Mouse (Mus musculus) neural tube, embryonic 14.5 days (tissue): ENCODE measurements at regions not wholly inside any gene's neighbourhood (a gene's known extent, or its start where the extent isn't known, plus 50 kb on each side); places are given as distances from the start of the nearest gene placed in this dataset.
A peak's percentile ranks its signal among the peaks of the same experiment; 100 is the strongest.

Source experiments
- ATAC-seq: fragments of 200-750 bp; cut with Nextera tagmentation; 2 replicates; pipeline ENCODE4 v1.8.0; 2017; ENCODE audit warnings: low read depth, mild to moderate bottlenecking, moderate TSS enrichment, moderate library complexity
- H3K27ac ChIP-seq: fragments of 300-500 bp; sonication (generic); 2 replicates; pipeline ENCODE4 v1.5.1; 2014; ENCODE audit warnings: low read depth, mild to moderate bottlenecking, control low read depth, low read length, moderate library complexity, mixed read lengths
- H3K27me3 ChIP-seq: fragments of 300-500 bp; sonication (generic); 2 replicates; pipeline ENCODE4 v1.6.1; 2014; ENCODE audit warnings: low read length; ENCODE audit not compliant: control insufficient read depth, insufficient read depth
- H3K36me3 ChIP-seq: fragments of 300-500 bp; sonication (generic); 2 replicates; pipeline ENCODE4 v1.6.1; 2014; ENCODE audit warnings: low read length, mixed read lengths; ENCODE audit not compliant: control insufficient read depth, insufficient read depth
- H3K4me1 ChIP-seq: fragments of 300-500 bp; sonication (generic); 2 replicates; pipeline ENCODE4 v1.6.1; 2014; ENCODE audit warnings: low read length; ENCODE audit not compliant: control insufficient read depth, insufficient read depth
- H3K4me2 ChIP-seq: fragments of 300-500 bp; sonication (generic); 2 replicates; pipeline ENCODE4 v1.6.1; 2014; ENCODE audit warnings: mild to moderate bottlenecking, low read depth, low read length, control low read depth
- H3K4me3 ChIP-seq: fragments of 300-500 bp; sonication (generic); 2 replicates; pipeline ENCODE4 v1.5.1; 2014; ENCODE audit warnings: low read depth, low read length, control low read depth, mixed read lengths
- H3K9ac ChIP-seq: fragments of 300-500 bp; sonication (generic); replicated peaks from 2 replicates; pipeline ENCODE4 v1.6.1; 2014; ENCODE audit warnings: low read depth, mild to moderate bottlenecking, control low read depth, low read length, mixed read lengths
- H3K9me3 ChIP-seq: fragments of 300-500 bp; sonication (generic); 2 replicates; pipeline ENCODE4 v1.6.1; 2016; ENCODE audit warnings: low read length; ENCODE audit not compliant: control insufficient read depth
- WGBS: fragments of 180-500 bp; shearing (Covaris S2); extraction: QIAGEN DNeasy Blood & Tissue Kit; methylation state at CpG from one replicate; pipeline ENCODE4 v1.1.7; 2014; 5-methylcytosine and 5-hydroxymethylcytosine counted together

GRCm38 (mm10) chr10:46185763-46186458, 608.3 kb downstream of the Hace1 start:
- Histone ChIP-seq H3K27me3 (no peaks in the 10 kb centered on the region), H3K4me1 (no peaks in the 10 kb centered on the region), H3K27ac (no peak overlapping the region), H3K4me2 (no peak overlapping the region), H3K9ac (no peak overlapping the region), H3K4me3 (no peak overlapping the region), H3K36me3 (no peaks in the 10 kb centered on the region), H3K9me3 (no peaks in the 10 kb centered on the region)
- WGBS: 72% methylated on average over 4 of the region's 4 CpGs
- no peak for ATAC-seq

- Histone ChIP-seq H3K27me3 (no peaks in the 10 kb centered on the region), H3K4me1 (no peaks in the 10 kb centered on the region), H3K27ac (no peak overlapping the region), H3K36me3 (no peaks in the 10 kb centered on the region), H3K9ac (no peak overlapping the region), H3K4me3 (no peak overlapping the region), H3K4me2 (no peak overlapping the region), H3K9me3 (no peaks in the 10 kb centered on the region)
- ATAC-seq: no peak
These were observed 616.5 kb downstream of the Hace1 start for GRCm38 (mm10) chr10:46194143-46194542.

- H3K9me3 ChIP-seq: no peaks in the 10 kb centered on the region
- H3K9ac ChIP-seq: no peak overlapping the region
- no peaks in the 10 kb centered on the region for H3K36me3 ChIP-seq
- no peak overlapping the region for H3K4me3 ChIP-seq
- no peak overlapping the region for H3K4me2 ChIP-seq
- no peaks in the 10 kb centered on the region for H3K27me3 ChIP-seq
- H3K4me1 ChIP-seq: 0 out of 2 replicates have a peak, but pooled peaks cover 3% of the 10 kb centered on the region
- no peak for ATAC-seq
- H3K27ac ChIP-seq: no peak overlapping the region
- WGBS: 39% methylated on average over 7 of the region's 7 CpGs
These were observed 649.3 kb downstream of the Hace1 start for GRCm38 (mm10) chr10:46226837-46227402.

GRCm38 (mm10) chr10:46229608-46230007, 652.0 kb downstream of the Hace1 start:
- 27% methylated on average over 4 of the region's 4 CpGs for WGBS
- H3K9me3 ChIP-seq: no peaks in the 10 kb centered on the region

GRCm38 (mm10) chr10:46235581-46235980, 658.0 kb downstream of the Hace1 start:
- no peaks in the 10 kb centered on the region for H3K36me3 ChIP-seq
- H3K27ac ChIP-seq: no peak overlapping the region
- no peak overlapping the region for H3K4me2 ChIP-seq
- no peaks in the 10 kb centered on the region for H3K4me1 ChIP-seq
- H3K4me3 ChIP-seq: no peak overlapping the region
- WGBS: 51% methylated on average over 2 of the region's 2 CpGs
- ATAC-seq: no peak
- no peak overlapping the region for H3K9ac ChIP-seq
- no peaks in the 10 kb centered on the region for H3K9me3 ChIP-seq
- H3K27me3 ChIP-seq: no peaks in the 10 kb centered on the region

More at GRCm38 (mm10) chr10:46229608-46230007, 652.0 kb downstream of the Hace1 start:
- no peaks in the 10 kb centered on the region for H3K27me3 ChIP-seq
- no peak overlapping the region for H3K4me3 ChIP-seq
- no peak overlapping the region for H3K4me2 ChIP-seq
- peak; percentile 84 for ATAC-seq
- H3K27ac ChIP-seq: no peak overlapping the region
- H3K4me1 ChIP-seq: 0 out of 2 replicates have a peak, but pooled peaks cover 3% of the 10 kb centered on the region
- no peak overlapping the region for H3K9ac ChIP-seq
- no peaks in the 10 kb centered on the region for H3K36me3 ChIP-seq

GRCm38 (mm10) chr10:46255575-46255974, 677.9 kb downstream of the Hace1 start:
- Histone ChIP-seq H3K36me3 (no peaks in the 10 kb centered on the region), H3K9ac (no peak overlapping the region), H3K27ac (no peak overlapping the region), H3K27me3 (no peaks in the 10 kb centered on the region), H3K4me1 (no peaks in the 10 kb centered on the region), H3K9me3 (no peaks in the 10 kb centered on the region), H3K4me2 (no peak overlapping the region), H3K4me3 (no peak overlapping the region)
- WGBS: 61% methylated on average over 1 of the region's 1 CpGs
- ATAC-seq: no peak

GRCm38 (mm10) chr10:46269710-46270109, 692.1 kb downstream of the Hace1 start:
- no peak for ATAC-seq
- Histone ChIP-seq H3K4me1 (no peaks in the 10 kb centered on the region), H3K27me3 (no peaks in the 10 kb centered on the region), H3K4me2 (no peak overlapping the region), H3K27ac (no peak overlapping the region), H3K9ac (no peak overlapping the region), H3K9me3 (no peaks in the 10 kb centered on the region), H3K36me3 (no peaks in the 10 kb centered on the region), H3K4me3 (no peak overlapping the region)
- WGBS: 100% methylated on average over 1 of the region's 1 CpGs

GRCm38 (mm10) chr10:46273846-46274245, 696.2 kb downstream of the Hace1 start:
- no peak overlapping the region for H3K27ac ChIP-seq
- H3K27me3 ChIP-seq: no peaks in the 10 kb centered on the region
- no peak for ATAC-seq
- no peak overlapping the region for H3K4me3 ChIP-seq
- no peak overlapping the region for H3K9ac ChIP-seq
- no peaks in the 10 kb centered on the region for H3K4me1 ChIP-seq
- no peaks in the 10 kb centered on the region for H3K9me3 ChIP-seq
- no peak overlapping the region for H3K4me2 ChIP-seq
- 68% methylated on average over 1 of the region's 1 CpGs for WGBS
- no peaks in the 10 kb centered on the region for H3K36me3 ChIP-seq

- H3K27ac ChIP-seq: no peak overlapping the region
- H3K4me1 ChIP-seq: no peaks in the 10 kb centered on the region
- no peaks in the 10 kb centered on the region for H3K9me3 ChIP-seq
- H3K36me3 ChIP-seq: no peaks in the 10 kb centered on the region
- no peak overlapping the region for H3K4me2 ChIP-seq
- WGBS: 81% methylated on average over 5 of the region's 5 CpGs
- H3K9ac ChIP-seq: no peak overlapping the region
- no peak for ATAC-seq
- no peaks in the 10 kb centered on the region for H3K27me3 ChIP-seq
- H3K4me3 ChIP-seq: no peak overlapping the region
These were observed 716.7 kb downstream of the Hace1 start for GRCm38 (mm10) chr10:46294290-46294689.
